Mouse (Mus musculus) MEL (cell line): ENCODE measurements at regions not wholly inside any gene's neighbourhood (a gene's known extent, or its start where the extent isn't known, plus 50 kb on each side); places are given as distances from the start of the nearest gene placed in this dataset.

ENCODE experiments used
- CTCF ChIP-seq, 3 experiments: IDR thresholded peaks in 2 of 3; conservative IDR thresholded peaks in 1 of 3; 2 replicates each; pipeline ENCODE4 v1.5.1; 2011 to 2012; ENCODE audit warnings: low read length in 3 of 3, low read depth in 2 of 3, mild to moderate bottlenecking in 2 of 3, improper control_type of control experiment in 1 of 3, inconsistent platforms in 1 of 3, mixed read lengths in 1 of 3, moderate library complexity in 1 of 3; ENCODE audit not compliant: control insufficient read depth in 1 of 3, insufficient read depth in 1 of 3, poor library complexity in 1 of 3, severe bottlenecking in 1 of 3
- POLR2A ChIP-seq, 2 experiments: IDR thresholded peaks; 2 replicates each; pipeline ENCODE4 v1.6.1; 2011 to 2012; ENCODE audit warnings: low read length in 2 of 2, mild to moderate bottlenecking in 2 of 2, control low read depth in 1 of 2, improper control_type of control experiment in 1 of 2, low read depth in 1 of 2, moderate library complexity in 1 of 2; ENCODE audit not compliant: control insufficient read depth in 1 of 2, insufficient read depth in 1 of 2, poor library complexity in 1 of 2
- TBP ChIP-seq: IDR thresholded peaks from 2 replicates; pipeline ENCODE4 v1.8.0; 2011; ENCODE audit warnings: low read depth, low read length, improper control_type of control experiment

- TF ChIP-seq CTCF (IDR thresholded peaks at IDR 0.05 in 2 of 3, conservative IDR thresholded peaks at IDR 0.05 in 1 of 3; ENCODE audit: control insufficient read depth in 1 of 3, insufficient read depth in 1 of 3, low read depth in 2 of 3, low read length in 3 of 3, poor library complexity in 1 of 3, severe bottlenecking in 1 of 3) (no peak), TBP (no peak), POLR2A (IDR thresholded peaks at IDR 0.05; ENCODE audit: control insufficient read depth in 1 of 2, insufficient read depth in 1 of 2, low read depth in 1 of 2, low read length in 2 of 2, poor library complexity in 1 of 2) (no peak)
Measured at GRCm38 (mm10) chr14:104611467-104611866, 89.0 kb upstream of the Rnf219 start.
